Mouse (Mus musculus): ENCODE data around the gene Atf5. TPM values are rescaled to one million over a fixed set of nuclear protein-coding genes. Genes with fewer than 3 reads are reported as not detected.

Atf5 gene
- polyA plus RNA-seq, 1 experiment from 2014 or later, result 7.3 TPM

DNA sequence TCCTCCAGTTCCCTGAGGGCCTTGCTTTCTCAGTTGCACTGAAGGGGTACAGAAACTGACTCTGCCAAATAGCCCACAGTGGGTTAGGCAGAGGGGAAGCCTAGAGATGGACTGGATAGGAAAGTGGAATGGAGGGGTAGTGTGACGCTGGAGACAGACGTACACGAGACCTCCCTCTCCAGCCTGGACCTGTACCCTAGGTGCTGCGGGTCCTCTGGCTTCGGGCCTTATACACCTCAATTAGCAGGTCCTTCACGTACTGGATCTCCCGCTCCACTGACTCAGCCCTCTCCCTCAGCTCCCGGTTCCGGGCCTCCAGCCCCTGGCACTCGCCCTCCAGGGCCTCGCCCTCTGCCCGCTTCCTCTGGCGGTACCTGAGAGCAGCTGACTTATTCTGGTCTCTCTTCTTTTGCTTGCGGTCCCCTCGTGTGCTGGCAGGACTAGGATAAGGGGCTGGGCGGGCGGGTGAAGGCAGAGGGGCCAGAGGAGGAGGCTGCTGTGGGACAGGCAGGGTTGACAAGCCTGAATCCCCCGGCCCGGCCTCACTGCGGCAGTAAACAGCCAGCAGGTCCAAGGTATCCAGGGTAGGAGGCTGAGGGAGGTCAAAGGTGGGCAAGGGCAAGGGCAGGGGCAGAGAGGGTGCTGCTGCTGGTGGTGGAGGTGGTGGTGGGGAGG lies 3.7 kb downstream of the Atf5 start:
- 92% methylated on average over 20 of the region's 20 CpGs for WGBS
- TF ChIP-seq CTCF (IDR thresholded peaks at IDR 0.05; ENCODE audit: low read depth) (no peak), EP300 (optimal IDR thresholded peaks at IDR 0.05) (no peak)

DNA sequence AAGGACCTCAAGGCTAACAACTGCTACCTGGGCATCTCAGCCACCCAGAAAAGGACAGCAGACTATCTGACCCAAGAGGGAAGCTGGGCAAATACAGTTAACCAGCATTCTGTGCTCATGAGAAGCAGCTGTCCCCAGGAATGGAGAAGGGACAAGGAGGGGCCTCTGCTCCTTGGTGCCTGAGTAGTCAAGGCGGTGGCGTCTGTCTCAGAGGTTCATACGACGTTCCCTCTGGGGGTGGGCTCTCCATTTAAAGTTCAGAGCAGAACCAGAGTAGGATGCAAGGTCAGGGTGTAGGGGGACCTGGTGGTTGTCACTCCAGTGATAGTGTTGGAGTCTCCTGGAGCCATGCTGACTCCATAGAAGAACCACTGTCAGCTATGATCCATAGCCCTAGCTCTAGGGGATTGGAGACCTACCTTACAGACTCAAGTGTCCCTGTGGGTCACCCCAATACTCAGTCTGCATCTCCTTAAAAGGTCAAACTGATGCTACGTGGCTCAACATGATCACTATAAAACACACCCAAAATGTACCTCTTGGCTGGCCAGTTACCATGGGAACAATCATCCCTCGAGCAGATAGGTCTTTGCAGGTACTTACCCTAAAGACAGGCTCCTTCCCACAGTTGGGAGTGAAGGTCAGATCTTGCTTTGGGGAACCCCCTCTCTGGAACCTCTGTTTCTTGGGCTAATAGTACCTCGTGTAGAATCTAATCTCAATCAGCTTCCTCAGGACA lies 5.5 kb downstream of the Atf5 start:
- Histone ChIP-seq H3K36me3 (ENCODE audit: control insufficient read depth, insufficient read depth, low read length) (no peaks in the 10 kb centered on the region), H3K9me3 (ENCODE audit: control insufficient read depth, low read length) (no peaks in the 10 kb centered on the region), H3K9ac (ENCODE audit: low read length) (no peak overlapping the region), H3K4me1 (replicated peaks; ENCODE audit: control insufficient read depth, insufficient read depth) (0 out of 2 replicates have a peak, but pooled peaks cover 4% of the 10 kb centered on the region), H3K4me2 (replicated peaks; ENCODE audit: low read depth) (no peak overlapping the region), H3K4me3 (ENCODE audit: low read depth, low read length) (no peak overlapping the region), H3K27ac (replicated peaks) (no peak overlapping the region), H3K27me3 (ENCODE audit: control insufficient read depth, insufficient read depth, low read length) (no peaks in the 10 kb centered on the region)
- 87% methylated on average over 7 of the region's 7 CpGs for WGBS
- ATAC-seq (ENCODE audit: low FRiP score, low TSS enrichment) (no peak), DNase-seq (ENCODE audit: low spot score) (peak; percentile 10)
- no peak for TF ChIP-seq EP300 (optimal IDR thresholded peaks at IDR 0.05)
- TF ChIP-seq CTCF (IDR thresholded peaks at IDR 0.05; ENCODE audit: low read depth), result no peak

More for the DNA sequence above, 3.7 kb downstream of the Atf5 start:
- H3K4me2 ChIP-seq (replicated peaks; ENCODE audit: low read depth), result no peak overlapping the region
- H3K27me3 ChIP-seq (ENCODE audit: control insufficient read depth, insufficient read depth, low read length), result no peaks in the 10 kb centered on the region
- H3K9ac ChIP-seq (ENCODE audit: low read length), result no peak overlapping the region
- H3K4me3 ChIP-seq (ENCODE audit: low read depth, low read length), result no peak overlapping the region
- no peak for ATAC-seq (ENCODE audit: low FRiP score, low TSS enrichment)
- no peaks in the 10 kb centered on the region for H3K9me3 ChIP-seq (ENCODE audit: control insufficient read depth, low read length)
- H3K27ac ChIP-seq (replicated peaks), result no peak overlapping the region
- peaks cover 11% of the 10 kb centered on the region for H3K4me1 ChIP-seq (replicated peaks; ENCODE audit: control insufficient read depth, insufficient read depth)
- no peaks in the 10 kb centered on the region for H3K36me3 ChIP-seq (ENCODE audit: control insufficient read depth, insufficient read depth, low read length)
- DNase-seq (ENCODE audit: low spot score), result peak; percentile 17

DNA sequence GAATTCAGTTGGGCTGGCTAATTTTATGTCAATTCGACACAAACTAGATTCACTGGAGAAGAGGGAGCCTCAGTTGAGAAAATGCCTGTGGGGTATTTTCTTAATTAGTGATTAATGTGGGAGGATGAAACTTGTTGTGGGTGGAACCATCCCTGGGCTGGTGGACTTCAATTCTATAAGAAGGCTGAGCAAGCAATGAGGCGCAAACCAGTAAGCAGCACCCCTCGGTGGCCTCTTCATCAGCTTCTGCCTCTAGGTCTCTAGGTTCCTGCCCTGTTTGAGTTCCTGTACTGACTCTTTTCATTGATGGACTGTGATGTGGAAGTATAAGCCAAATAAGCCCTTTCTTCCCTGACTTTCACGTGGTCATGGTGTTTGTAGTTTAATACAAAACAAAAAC lies 6.1 kb downstream of the Atf5 start:
- Histone ChIP-seq H3K36me3 (ENCODE audit: control insufficient read depth, insufficient read depth, low read length) (no peaks in the 10 kb centered on the region), H3K27ac (replicated peaks) (no peak overlapping the region), H3K4me1 (replicated peaks; ENCODE audit: control insufficient read depth, insufficient read depth) (0 out of 2 replicates have a peak, but pooled peaks cover 4% of the 10 kb centered on the region), H3K4me2 (replicated peaks; ENCODE audit: low read depth) (no peak overlapping the region), H3K9ac (ENCODE audit: low read length) (no peak overlapping the region), H3K4me3 (ENCODE audit: low read depth, low read length) (no peak overlapping the region), H3K27me3 (ENCODE audit: control insufficient read depth, insufficient read depth, low read length) (no peaks in the 10 kb centered on the region), H3K9me3 (ENCODE audit: control insufficient read depth, low read length) (no peaks in the 10 kb centered on the region)
- DNase-seq (ENCODE audit: low spot score), result peak; percentile 4
- TF ChIP-seq CTCF (IDR thresholded peaks at IDR 0.05; ENCODE audit: low read depth) (no peak), EP300 (optimal IDR thresholded peaks at IDR 0.05) (no peak)
- WGBS, result 76% methylated on average over 4 of the region's 4 CpGs
- ATAC-seq (ENCODE audit: low FRiP score, low TSS enrichment), result no peak

DNA sequence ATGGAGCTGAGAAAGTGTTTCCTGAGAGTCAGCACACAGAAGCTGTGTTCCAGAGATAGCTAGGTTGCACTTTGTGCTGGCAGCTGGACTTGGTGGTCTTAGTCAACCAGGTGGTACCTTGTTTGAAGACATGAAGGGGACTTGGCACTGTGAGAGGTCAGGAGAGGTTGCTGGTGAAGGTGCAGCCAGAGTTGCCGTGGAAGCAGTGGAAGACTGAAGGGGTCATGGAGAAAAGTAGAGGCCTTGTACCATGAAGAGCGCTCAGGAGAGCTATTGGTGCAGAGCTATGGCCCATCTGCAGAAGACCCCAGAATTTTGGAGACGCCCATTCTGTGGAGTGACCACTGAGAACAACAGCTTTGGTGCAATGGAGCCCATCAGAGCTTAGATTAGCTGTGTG lies 7.0 kb downstream of the Atf5 start:
- H3K4me1 ChIP-seq (replicated peaks; ENCODE audit: control insufficient read depth, insufficient read depth), result no peaks in the 10 kb centered on the region
- no peaks in the 10 kb centered on the region for H3K27me3 ChIP-seq (ENCODE audit: control insufficient read depth, insufficient read depth, low read length)
- no peak overlapping the region for H3K4me2 ChIP-seq (replicated peaks; ENCODE audit: low read depth)
- no peaks in the 10 kb centered on the region for H3K36me3 ChIP-seq (ENCODE audit: control insufficient read depth, insufficient read depth, low read length)
- TF ChIP-seq CTCF (IDR thresholded peaks at IDR 0.05; ENCODE audit: low read depth), result no peak
- no peak for TF ChIP-seq EP300 (optimal IDR thresholded peaks at IDR 0.05)
- H3K9ac ChIP-seq (ENCODE audit: low read length), result no peak overlapping the region
- no peak overlapping the region for H3K27ac ChIP-seq (replicated peaks)
- 91% methylated on average over 3 of the region's 3 CpGs for WGBS
- DNase-seq (ENCODE audit: low spot score), result peak; percentile 11
- H3K9me3 ChIP-seq (ENCODE audit: control insufficient read depth, low read length), result no peaks in the 10 kb centered on the region
- ATAC-seq (ENCODE audit: low FRiP score, low TSS enrichment), result no peak
- H3K4me3 ChIP-seq (ENCODE audit: low read depth, low read length), result no peak overlapping the region

DNA sequence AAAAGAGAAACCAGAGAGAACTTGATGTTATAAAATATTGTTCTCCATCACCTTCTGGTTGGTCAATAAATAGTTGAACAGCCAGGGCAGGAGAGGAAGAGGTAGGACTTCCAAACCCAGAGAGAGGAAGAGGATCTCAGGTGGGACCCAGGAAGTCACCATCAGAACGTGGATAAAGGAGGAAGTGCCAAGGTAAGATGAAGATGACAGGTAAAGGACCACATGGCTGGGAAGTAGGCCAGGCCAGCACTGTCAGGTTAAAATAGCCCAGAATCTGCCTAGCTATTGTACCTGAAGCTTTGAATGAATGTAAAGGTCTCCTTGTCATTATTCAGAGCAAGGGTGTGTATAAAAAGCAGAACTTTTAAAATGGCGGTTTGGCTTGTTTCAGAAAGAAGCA lies 7.5 kb downstream of the Atf5 start:
- Histone ChIP-seq H3K36me3 (ENCODE audit: control insufficient read depth, insufficient read depth, low read length) (no peaks in the 10 kb centered on the region), H3K27me3 (ENCODE audit: control insufficient read depth, insufficient read depth, low read length) (no peaks in the 10 kb centered on the region)
- WGBS, result 79% methylated on average over 2 of the region's 2 CpGs

DNA sequence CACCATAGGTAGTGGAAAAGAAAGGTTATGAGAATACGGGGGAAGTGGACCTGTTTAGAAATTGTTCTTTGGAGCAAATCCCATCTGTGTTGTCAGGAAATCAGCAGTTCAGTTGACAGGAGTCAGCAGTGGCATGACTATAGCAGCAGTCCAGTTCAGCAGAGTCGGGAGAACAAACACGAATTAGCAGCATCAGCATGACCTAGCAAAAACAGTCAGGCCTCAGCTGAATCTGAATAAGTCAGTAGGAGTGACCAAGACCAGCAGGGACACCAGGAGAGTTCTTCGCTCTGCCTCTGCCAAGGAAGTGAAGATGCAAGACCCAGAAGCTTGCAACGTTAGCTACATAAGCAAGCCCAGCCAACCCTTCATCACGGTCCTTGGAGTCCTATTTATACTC lies 23.7 kb downstream of the Atf5 start:
- H3K27ac ChIP-seq (replicated peaks), result no peak overlapping the region
- no peaks in the 10 kb centered on the region for H3K9me3 ChIP-seq (ENCODE audit: control insufficient read depth, low read length)
- whole genome bisulfite sequencing, result 77% methylated on average over 6 of the region's 6 CpGs
- ATAC-seq (ENCODE audit: low FRiP score, low TSS enrichment), result no peak
- H3K4me1 ChIP-seq (replicated peaks; ENCODE audit: control insufficient read depth, insufficient read depth), result no peaks in the 10 kb centered on the region
- H3K4me2 ChIP-seq (replicated peaks; ENCODE audit: low read depth), result no peak overlapping the region
- TF ChIP-seq EP300 (optimal IDR thresholded peaks at IDR 0.05) (no peak), CTCF (IDR thresholded peaks at IDR 0.05; ENCODE audit: low read depth) (no peak)
- no peaks in the 10 kb centered on the region for H3K36me3 ChIP-seq (ENCODE audit: control insufficient read depth, insufficient read depth, low read length)
- DNase-seq (ENCODE audit: low spot score), result no peak
- no peak overlapping the region for H3K4me3 ChIP-seq (ENCODE audit: low read depth, low read length)
- no peaks in the 10 kb centered on the region for H3K27me3 ChIP-seq (ENCODE audit: control insufficient read depth, insufficient read depth, low read length)
- H3K9ac ChIP-seq (ENCODE audit: low read length), result no peak overlapping the region

More for the DNA sequence above, 7.5 kb downstream of the Atf5 start:
- DNase-seq (ENCODE audit: low spot score), result peak; percentile 3
- no peak for ATAC-seq (ENCODE audit: low FRiP score, low TSS enrichment)
- TF ChIP-seq CTCF (IDR thresholded peaks at IDR 0.05; ENCODE audit: low read depth) (no peak), EP300 (optimal IDR thresholded peaks at IDR 0.05) (no peak)
- no peaks in the 10 kb centered on the region for H3K9me3 ChIP-seq (ENCODE audit: control insufficient read depth, low read length)
- H3K4me1 ChIP-seq (replicated peaks; ENCODE audit: control insufficient read depth, insufficient read depth), result no peaks in the 10 kb centered on the region
- no peak overlapping the region for H3K4me2 ChIP-seq (replicated peaks; ENCODE audit: low read depth)
- no peak overlapping the region for H3K27ac ChIP-seq (replicated peaks)
- H3K4me3 ChIP-seq (ENCODE audit: low read depth, low read length), result no peak overlapping the region
- no peak overlapping the region for H3K9ac ChIP-seq (ENCODE audit: low read length)

Measured in stomach, postnatal 0 days (tissue).